Mouse (Mus musculus) cortical plate, adult 2 months (tissue): ENCODE data around the gene Olfr1368. TPM values are rescaled to one million over a fixed set of nuclear protein-coding genes. Genes with fewer than 3 reads are reported as not detected.
"Not testable (repeated sequence)": the region's sequence is repeated elsewhere in the genome, so short reads cannot be mapped to it uniquely, and the experiment has no call there.

Experiments
- H3K27ac ChIP-seq: fragments of 200-500 bp; 2 replicates; pipeline ENCODE4 v1.5.1; 2012; ENCODE audit warnings: low read length, control low read depth, inconsistent platforms; ENCODE audit not compliant: insufficient read depth
- H3K4me1 ChIP-seq: fragments of 200-500 bp; 2 replicates; pipeline ENCODE4 v1.6.1; 2011; ENCODE audit warnings: low read length; ENCODE audit not compliant: control insufficient read depth, insufficient read depth
- H3K4me3 ChIP-seq: fragments of 200-500 bp; 2 replicates; pipeline ENCODE4 v1.5.1; 2011; ENCODE audit warnings: mild to moderate bottlenecking, low read length, control low read depth; ENCODE audit not compliant: insufficient read depth
- CTCF ChIP-seq: fragments of 200-500 bp; IDR thresholded peaks from 2 replicates; pipeline ENCODE4 v1.5.1; 2011; ENCODE audit warnings: mild to moderate bottlenecking, control low read depth, low read length; ENCODE audit not compliant: insufficient read depth; ENCODE audit errors: extremely low read depth
- POLR2A ChIP-seq: fragments of 200-500 bp; IDR thresholded peaks from 2 replicates; pipeline ENCODE4 v1.6.1; 2011; ENCODE audit warnings: mild to moderate bottlenecking, low read length, control low read depth; ENCODE audit not compliant: insufficient read depth; ENCODE audit errors: extremely low read depth
- polyA plus RNA-seq: library from polyadenylated mRNA; depleted of rRNA; stranded (reverse); fragments of >200 nt; gene quantifications from 2 replicates; pipeline ENCODE4 v1.2.3, GENCODE M21; 2012; rRNA removed

Gene Olfr1368
- polyA plus RNA-seq, 1 experiment: not detected

DNA sequence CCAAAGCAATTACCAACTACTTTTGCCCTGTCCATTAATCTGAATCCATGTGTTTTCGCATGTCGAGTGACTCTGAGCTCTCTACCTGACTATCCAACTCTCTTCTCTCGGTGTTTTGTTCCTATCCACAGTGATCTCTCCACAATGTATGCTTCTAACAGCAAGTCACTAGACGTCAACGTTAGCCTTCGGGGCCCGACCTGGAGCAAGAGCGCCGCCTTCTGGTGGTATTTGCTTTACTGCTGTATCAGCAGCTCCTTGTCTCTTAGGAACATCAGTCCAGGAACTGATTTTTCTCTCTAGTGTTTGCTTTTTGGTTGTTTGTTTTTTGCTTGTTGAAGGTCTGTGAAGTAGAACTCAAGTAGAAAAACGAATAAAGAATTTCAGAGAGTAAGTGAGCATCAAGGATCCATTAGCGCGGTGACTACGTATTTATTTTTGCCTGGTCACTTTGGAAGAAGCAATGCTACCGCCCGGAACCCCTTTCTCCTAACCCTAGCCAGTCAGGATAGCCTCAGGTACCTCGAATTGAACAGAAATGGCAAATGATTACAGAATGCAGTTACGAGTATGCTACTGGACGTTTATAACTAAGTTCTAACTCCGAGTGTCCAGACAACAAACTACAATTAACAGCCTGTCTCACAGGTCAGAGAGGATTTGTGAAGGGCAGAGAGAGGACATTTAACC is 13.3 kb upstream of the Olfr1368 start:
- TF ChIP-seq CTCF (peak; percentile 72), POLR2A (no peak)
- no peak overlapping the region for H3K27ac ChIP-seq
- no peaks in the 10 kb centered on the region for H3K4me1 ChIP-seq
- H3K4me3 ChIP-seq: peak overlapping the region; percentile 42

DNA sequence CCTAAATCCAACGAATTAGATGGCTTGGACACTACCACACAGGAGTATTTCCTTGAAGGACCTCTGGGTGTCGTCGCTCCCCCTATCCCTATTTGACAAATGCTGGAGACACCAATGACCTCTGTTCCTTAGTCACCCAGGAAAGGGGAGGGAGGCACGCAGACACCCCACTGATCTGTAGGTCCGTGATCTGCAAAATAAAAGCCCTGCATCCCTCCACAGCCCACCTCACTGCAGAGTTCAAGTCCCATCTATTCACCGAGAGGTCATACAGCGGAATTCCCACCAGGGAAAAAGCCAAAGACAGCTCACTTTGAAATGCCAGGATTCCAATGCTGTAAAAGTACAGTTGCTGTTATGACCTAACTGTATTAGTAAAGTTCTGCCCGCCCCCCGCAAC is 12.4 kb upstream of the Olfr1368 start:
- H3K4me3 ChIP-seq: no peak overlapping the region; the same call in 1 of the 2 replicates
- TF ChIP-seq POLR2A (no peak), CTCF (no peak)
- no peak overlapping the region for H3K27ac ChIP-seq
- H3K4me1 ChIP-seq: no peaks in the 10 kb centered on the region

DNA sequence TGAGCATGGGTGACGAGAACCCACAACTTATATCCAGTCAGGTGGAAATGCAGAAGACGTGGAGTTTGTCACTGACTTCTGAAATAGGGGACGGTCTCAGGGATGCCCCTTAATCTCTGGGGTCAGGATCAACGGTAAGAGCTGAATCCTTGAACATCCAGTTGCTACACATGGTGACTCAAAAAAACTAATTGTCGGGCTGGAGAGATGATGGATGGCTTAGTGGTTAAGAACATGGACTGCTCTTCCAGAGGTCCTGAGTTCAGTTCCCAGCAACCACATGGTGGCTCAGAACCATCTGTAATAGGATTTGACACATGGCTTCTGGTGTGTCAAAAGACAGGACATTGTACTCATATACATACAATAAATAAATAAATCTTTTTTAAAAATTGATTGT is 10.2 kb upstream of the Olfr1368 start:
- H3K27ac ChIP-seq: no peak overlapping the region
- TF ChIP-seq POLR2A (no peak), CTCF (no peak)
- H3K4me3 ChIP-seq: no peak overlapping the region
- no peaks in the 10 kb centered on the region for H3K4me1 ChIP-seq

DNA sequence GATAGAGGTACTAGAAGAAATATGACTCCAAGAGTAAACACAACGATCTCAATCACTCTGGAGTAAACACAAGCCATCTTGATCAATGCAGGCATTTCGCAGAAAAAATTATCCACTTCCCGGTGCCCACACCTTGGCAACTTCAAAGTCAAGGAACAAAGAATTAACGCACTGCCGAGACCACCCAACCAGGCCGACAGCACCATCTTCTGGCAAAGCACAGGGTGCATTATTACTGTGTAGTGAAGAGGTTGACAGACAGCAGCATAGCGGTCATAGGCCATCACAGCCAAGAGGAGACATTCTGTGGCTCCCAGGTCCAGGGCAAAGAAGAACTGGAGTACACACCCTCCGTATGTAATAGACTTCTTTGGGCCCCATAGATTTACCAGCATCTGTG is 3.2 kb downstream of the Olfr1368 start:
- Histone ChIP-seq H3K4me1 (no peaks in the 10 kb centered on the region), H3K27ac (no peak overlapping the region), H3K4me3 (no peak overlapping the region)
- TF ChIP-seq CTCF (0 out of 2 replicates have a peak, but pooled peaks have one; percentile 4), POLR2A (no peak)

DNA sequence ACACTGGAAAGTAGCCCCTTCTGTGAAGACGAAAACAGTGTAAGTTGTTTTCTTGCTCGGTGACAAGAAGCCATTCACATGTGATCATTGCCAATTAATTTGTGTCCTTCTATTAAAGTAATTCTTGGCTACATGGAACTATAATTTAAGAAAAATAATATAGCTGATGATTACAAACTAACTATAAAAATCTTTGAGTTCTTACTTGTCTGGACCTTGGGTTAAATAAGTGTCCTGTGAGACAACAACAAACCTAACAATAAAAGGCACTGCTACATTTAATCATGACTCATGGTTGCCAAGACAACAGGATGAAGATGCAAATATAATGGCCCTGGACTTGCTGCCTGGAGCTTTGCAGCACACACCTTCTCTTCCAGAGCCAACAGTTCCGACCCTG is 16.3 kb downstream of the Olfr1368 start, which contains the start of gene Olfr263:
TSS of gene Olfr263 (plus strand) at position 301 of the 400 bp plus-strand sequence.
- not testable (repeated sequence) for H3K27ac ChIP-seq, H3K4me1 ChIP-seq, H3K4me3 ChIP-seq

DNA sequence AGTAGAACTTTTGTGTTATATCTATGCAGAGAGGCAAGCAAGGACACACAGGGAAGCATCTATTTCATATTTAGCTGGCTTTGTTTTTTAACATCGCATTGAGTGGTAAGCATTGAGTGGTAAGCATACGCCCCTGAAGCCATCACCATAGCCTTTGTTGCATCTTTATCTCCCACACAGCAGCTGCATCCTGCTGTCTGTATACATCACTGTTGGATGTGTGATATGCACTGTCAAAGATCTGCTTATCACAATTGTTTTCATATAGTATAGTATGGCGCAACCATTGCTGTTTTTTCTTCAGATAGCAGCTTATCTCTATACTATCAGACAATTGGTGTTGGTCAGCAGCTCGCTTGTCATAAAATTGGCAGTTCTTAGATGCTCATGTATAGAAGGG is 31.5 kb downstream of the Olfr1368 start:
- H3K4me3 ChIP-seq: no peak overlapping the region
- TF ChIP-seq POLR2A (no peak), CTCF (no peak)
- H3K4me1 ChIP-seq: no peaks in the 10 kb centered on the region
- no peak overlapping the region for H3K27ac ChIP-seq

DNA sequence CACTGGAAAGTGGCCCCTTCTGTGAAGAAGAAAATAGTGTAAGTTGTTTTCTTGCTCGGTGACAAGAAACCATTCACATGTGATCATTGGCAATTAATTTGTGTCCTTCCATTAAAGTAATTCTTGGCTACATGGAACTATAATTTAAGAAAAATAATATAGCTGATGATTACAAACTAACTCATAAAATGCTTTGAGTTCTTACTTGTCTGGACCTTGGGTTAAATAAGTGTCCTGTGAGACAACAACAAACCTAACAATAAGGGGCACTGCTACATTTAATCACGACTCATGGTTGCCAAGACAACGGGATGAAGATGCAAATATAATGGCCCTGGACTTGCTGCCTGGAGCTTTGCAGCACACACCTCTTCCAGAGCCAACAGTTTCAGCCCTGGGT is 34.5 kb downstream of the Olfr1368 start, which contains the start of gene Olfr1369-ps1:
TSS of gene Olfr1369-ps1 (plus strand) at position 301 of the 400 bp plus-strand sequence.
- H3K4me3 ChIP-seq, H3K4me1 ChIP-seq, H3K27ac ChIP-seq: not testable (repeated sequence)

DNA sequence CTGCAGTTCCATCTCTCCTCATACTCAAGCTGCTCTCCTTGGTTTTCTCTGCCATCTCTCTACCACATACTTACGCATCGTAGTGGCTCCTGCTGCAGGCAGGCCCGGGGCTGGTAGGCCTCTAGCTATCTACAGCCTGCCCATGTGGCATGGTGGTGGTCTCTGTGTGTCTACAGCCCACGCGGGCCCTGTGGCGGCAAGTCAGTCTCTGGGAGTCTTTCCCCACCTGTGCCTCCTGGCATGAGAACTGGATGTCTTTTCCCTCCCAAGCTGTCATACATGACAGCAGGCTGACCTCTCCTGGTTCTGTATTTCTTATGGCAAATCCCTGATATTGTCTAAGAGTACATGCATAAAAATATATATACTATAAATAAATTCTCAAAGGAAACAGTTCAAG is 35.2 kb downstream of the Olfr1368 start:
- TF ChIP-seq POLR2A (no peak), CTCF (no peak)
- H3K27ac ChIP-seq: no peak overlapping the region
- no peak overlapping the region for H3K4me3 ChIP-seq
- H3K4me1 ChIP-seq: no peaks in the 10 kb centered on the region

DNA sequence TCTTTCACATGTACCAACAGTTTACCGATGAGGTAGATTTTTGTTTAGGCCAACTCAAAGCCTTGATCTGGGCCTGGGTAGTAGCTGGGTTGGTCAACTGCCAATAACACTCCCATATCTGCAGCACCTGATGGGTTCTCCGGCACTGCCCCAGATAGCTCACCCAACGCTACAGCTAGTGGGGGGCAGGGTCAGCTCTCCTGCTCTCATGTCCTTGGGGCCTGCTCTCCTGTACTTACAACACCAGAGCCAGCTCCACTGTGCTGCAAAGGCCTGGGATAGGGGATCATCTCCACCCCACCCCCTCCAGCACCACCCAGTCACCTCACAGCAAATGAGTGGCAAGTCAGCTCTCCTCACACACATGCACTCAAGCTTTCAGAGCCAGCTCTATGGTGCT is 35.9 kb downstream of the Olfr1368 start:
- no peak overlapping the region for H3K27ac ChIP-seq
- no peak overlapping the region for H3K4me3 ChIP-seq
- no peaks in the 10 kb centered on the region for H3K4me1 ChIP-seq
- TF ChIP-seq CTCF (no peak), POLR2A (no peak)

Other genes with a start within 250 kb of the Olfr1368 start
- gene Olfr1370, start 70.9 kb downstream of the Olfr1368 start, polyA plus RNA-seq: not detected in 2 replicates
- gene Olfr1369-ps1, start 34.4 kb downstream of the Olfr1368 start, polyA plus RNA-seq: not detected in 2 replicates
- gene Olfr263, start 16.2 kb downstream of the Olfr1368 start, polyA plus RNA-seq: not detected in 2 replicates
- gene Trim27, start 33.6 kb upstream of the Olfr1368 start, polyA plus RNA-seq: 30.4 and 30.5 TPM in 2 replicates
- 0.10 TPM in 1 of 2 replicates, not detected in the other for gene Gpx5, start 146.9 kb upstream of the Olfr1368 start, polyA plus RNA-seq
- gene Gpx6, start 166.3 kb upstream of the Olfr1368 start, polyA plus RNA-seq: 1.6 TPM in 1 of 2 replicates, not detected in the other
- not detected in 2 replicates for gene Olfr1367, start 201.0 kb upstream of the Olfr1368 start, polyA plus RNA-seq
- gene Zscan12, start 217.0 kb upstream of the Olfr1368 start, polyA plus RNA-seq: 5.7 and 6.3 TPM in 2 replicates